9 mouse cellular contexts compared by ENCODE assay signal in genomic region chr12:53448040-53448439, GRCm38 (mm10).
A peak's percentile ranks its signal among the peaks of the same experiment; 100 is the strongest.
DNase-seq lines count a peak whose midpoint lies in the region; ATAC-seq and TF ChIP-seq lines count a peak whose summit lies in the region.
"Had no signal": no experiment of that assay in that cellular context is flagged by ENCODE, and none has a peak within 500 bp of the region (broad histone marks: within the 10 kb centered on the region; RNA-seq: fewer than 3 reads in every experiment).

No protein-coding gene starts in this region.

- 3% methylated on average over 3 of the region's 3 CpGs for WGBS in forebrain, embryonic 13.5 days
- WGBS in neural tube, embryonic 13.5 days, result 5% methylated on average over 3 of the region's 3 CpGs
- WGBS in heart, adult 2 months, result 42% methylated on average over 3 of the region's 3 CpGs

- peak overlapping the region; percentile 54; the same call in 1 of the 2 replicates for H3K27ac ChIP-seq in forebrain, embryonic 13.5 days
- H3K27ac ChIP-seq in neural tube, embryonic 13.5 days (replicated peaks), result peak overlapping the region; percentile 39; the same call in 1 of the 2 replicates
- H3K27ac ChIP-seq in heart, adult 2 months, result no peak overlapping the region

- no peak for TF ChIP-seq EP300 in heart, adult 2 months (IDR thresholded peaks at IDR 0.05; ENCODE audit: insufficient read depth, low read depth, low read length)

- H3K4me3 ChIP-seq in forebrain, embryonic 13.5 days, result no peak overlapping the region
- H3K4me3 ChIP-seq in neural tube, embryonic 13.5 days, result no peak overlapping the region
- H3K4me3 ChIP-seq in heart, adult 2 months, result no peak overlapping the region

- no peaks in the 10 kb centered on the region for H3K9me3 ChIP-seq in forebrain, embryonic 13.5 days (replicated peaks)
- no peaks in the 10 kb centered on the region for H3K9me3 ChIP-seq in neural tube, embryonic 13.5 days

- peak; percentile 69; the same call in 1 of the 2 replicates for ATAC-seq in forebrain, embryonic 13.5 days
- peak; percentile 87 for ATAC-seq in neural tube, embryonic 13.5 days (ENCODE audit: low read depth)

- peaks cover 47% of the 10 kb centered on the region for H3K4me1 ChIP-seq in forebrain, embryonic 13.5 days
- peaks cover 51% of the 10 kb centered on the region for H3K4me1 ChIP-seq in neural tube, embryonic 13.5 days (replicated peaks)
- no peaks in the 10 kb centered on the region for H3K4me1 ChIP-seq in heart, adult 2 months (ENCODE audit: control insufficient read depth, insufficient read depth, low read length)

- H3K79me2 ChIP-seq in heart, adult 2 months (replicated peaks; ENCODE audit: control insufficient read depth, insufficient read depth, low read length), result no peaks in the 10 kb centered on the region

- H3K27me3 ChIP-seq in forebrain, embryonic 13.5 days, result no peaks in the 10 kb centered on the region
- no peaks in the 10 kb centered on the region for H3K27me3 ChIP-seq in neural tube, embryonic 13.5 days
- no peaks in the 10 kb centered on the region for H3K27me3 ChIP-seq in heart, adult 2 months (ENCODE audit: control insufficient read depth, insufficient read depth, low read length)

- peak; percentile 2 for DNase-seq in left cerebral cortex, adult 11 months (ENCODE audit: low spot score)
- no peak for DNase-seq in left cerebral cortex, postnatal 36 days (ENCODE audit: low spot score in 2 of 2)
- DNase-seq in layer of hippocampus, adult 9-11 months, result peak; percentile 31
- no peak for DNase-seq in heart, adult 2 months
- DNase-seq in spleen, postnatal 4 days (ENCODE audit: low spot score in 2 of 2), result no peak
- DNase-seq in MN1 (ENCODE audit: low spot score), result no peak
- DNase-seq: gastrocnemius, postnatal 25 days had no signal

- TF ChIP-seq POLR2A in heart, adult 2 months (IDR thresholded peaks at IDR 0.05; ENCODE audit: insufficient read depth, low read depth, low read length), result no peak

- TF ChIP-seq CTCF in heart, adult 2 months (IDR thresholded peaks at IDR 0.05), result no peak

- intact Hi-C loops in left cerebral cortex, postnatal 36 days (cut with DNase I), result no loop called here
- intact Hi-C loops in heart, adult 2 months (cut with DNase I), result no loop called here

- H3K9ac ChIP-seq in forebrain, embryonic 13.5 days, result no peak overlapping the region
- H3K9ac ChIP-seq in neural tube, embryonic 13.5 days, result no peak overlapping the region
- no peak overlapping the region for H3K9ac ChIP-seq in heart, adult 2 months (ENCODE audit: low read depth, low read length)

- peak overlapping the region; percentile 25 for H3K4me2 ChIP-seq in forebrain, embryonic 13.5 days
- no peak overlapping the region for H3K4me2 ChIP-seq in neural tube, embryonic 13.5 days

- H3K36me3 ChIP-seq in forebrain, embryonic 13.5 days (ENCODE audit: poor library complexity, severe bottlenecking), result no peaks in the 10 kb centered on the region
- H3K36me3 ChIP-seq in neural tube, embryonic 13.5 days, result no peaks in the 10 kb centered on the region
- H3K36me3 ChIP-seq in heart, adult 2 months (ENCODE audit: control insufficient read depth, insufficient read depth, low read length), result no peaks in the 10 kb centered on the region

Comparison
In these comparisons a context has a peak if more than half of its experiments do, and no peak if none do; other contexts are left out.
1. DNase-seq: peak in left cerebral cortex, adult 11 months (single experiment) and layer of hippocampus, adult 9-11 months (single experiment); none in left cerebral cortex, postnatal 36 days (0 of 2), heart, adult 2 months (0 of 2), spleen, postnatal 4 days (0 of 2) and MN1 (single experiment).